Mouse (Mus musculus): ENCODE data around the gene Fut7.

Fut7 gene

DNA sequence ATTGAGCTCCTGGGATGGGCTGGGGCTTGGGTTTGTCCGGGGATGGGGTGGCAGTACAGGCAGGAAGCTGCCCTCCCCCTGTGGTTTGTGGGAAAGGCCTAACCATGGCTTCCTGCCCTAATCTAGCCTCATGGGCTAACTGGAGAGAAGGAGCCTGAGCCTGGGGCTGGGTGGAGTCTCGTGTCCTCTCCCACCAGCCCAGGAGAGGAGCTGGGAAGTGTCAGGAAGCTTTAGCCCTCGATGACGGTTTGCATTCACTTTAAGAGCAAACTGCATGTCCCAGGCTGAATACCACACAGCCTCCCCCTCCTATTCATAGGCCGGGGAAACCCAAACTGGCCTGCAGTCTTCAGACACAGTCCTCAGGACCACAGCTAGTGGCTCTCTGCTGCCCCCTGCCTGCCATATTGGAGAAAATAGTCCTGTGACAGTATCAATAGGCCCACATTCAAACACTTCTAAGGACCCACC is 3.7 kb downstream of the Fut7 start:
- peak; percentile 76 for DNase-seq

DNA sequence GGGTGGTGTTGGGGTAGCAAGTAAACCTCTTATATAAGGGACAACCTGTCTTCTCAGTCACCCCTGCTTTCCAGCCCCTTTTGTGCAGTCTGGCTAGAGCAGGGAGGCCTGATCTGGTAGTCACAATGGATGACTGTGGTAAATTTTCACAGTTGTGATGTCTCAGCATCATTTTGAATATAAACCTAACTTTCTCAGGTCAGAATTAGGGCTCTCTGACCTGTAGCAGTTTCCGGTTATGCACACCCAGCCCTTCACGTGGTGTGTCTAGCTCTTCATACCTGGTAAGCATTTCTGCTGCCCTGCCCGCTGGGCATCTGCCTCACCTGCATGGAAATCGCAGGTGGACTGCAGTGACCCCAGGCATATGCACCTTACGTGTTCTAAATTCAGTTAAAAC is 4.2 kb downstream of the Fut7 start:
- no peak for DNase-seq

DNA sequence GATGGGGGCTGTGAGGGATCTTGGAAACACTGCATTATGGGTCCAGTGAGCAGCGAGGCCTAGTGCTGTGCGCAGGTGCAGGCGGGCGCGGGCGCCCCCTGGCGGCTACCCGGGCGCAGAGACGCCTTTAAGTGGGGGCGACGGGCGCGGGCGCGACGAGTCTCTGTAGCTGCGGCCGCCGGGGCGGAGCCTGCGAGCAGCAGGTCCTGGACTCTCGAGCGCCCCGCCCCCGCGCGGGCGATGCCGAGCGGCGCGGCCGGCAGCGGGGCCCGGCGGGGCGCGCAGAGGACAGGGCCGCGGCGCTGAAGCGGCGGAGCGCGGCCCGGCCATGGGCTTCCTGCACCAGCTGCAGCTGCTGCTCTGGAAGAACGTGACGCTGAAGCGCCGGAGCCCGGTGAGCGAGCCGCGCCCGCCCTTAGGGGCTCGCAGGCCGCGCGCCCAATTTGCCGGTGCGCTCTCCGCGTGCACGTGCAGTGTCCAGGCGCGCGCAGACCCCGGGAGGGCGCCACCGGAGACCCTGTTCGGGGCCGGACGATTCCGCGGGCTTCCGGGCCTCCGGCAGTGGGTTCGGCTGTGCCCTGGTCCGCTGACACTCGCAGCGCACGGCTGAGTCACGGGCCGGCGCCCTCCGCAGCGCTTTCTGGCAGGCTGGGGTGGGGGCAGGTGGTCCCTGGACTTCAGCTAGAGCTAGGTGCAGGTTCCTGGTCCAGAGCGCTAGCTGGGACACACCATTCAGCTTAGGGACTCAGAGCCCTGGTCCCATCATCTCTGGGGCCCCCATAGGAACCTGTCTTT is 5.6 kb downstream of the Fut7 start, which contains the start of gene Abca2:
Abca2 (plus strand) TSS at position 262 of the 795 bp plus-strand sequence.
- peak; percentile 95 for DNase-seq

DNA sequence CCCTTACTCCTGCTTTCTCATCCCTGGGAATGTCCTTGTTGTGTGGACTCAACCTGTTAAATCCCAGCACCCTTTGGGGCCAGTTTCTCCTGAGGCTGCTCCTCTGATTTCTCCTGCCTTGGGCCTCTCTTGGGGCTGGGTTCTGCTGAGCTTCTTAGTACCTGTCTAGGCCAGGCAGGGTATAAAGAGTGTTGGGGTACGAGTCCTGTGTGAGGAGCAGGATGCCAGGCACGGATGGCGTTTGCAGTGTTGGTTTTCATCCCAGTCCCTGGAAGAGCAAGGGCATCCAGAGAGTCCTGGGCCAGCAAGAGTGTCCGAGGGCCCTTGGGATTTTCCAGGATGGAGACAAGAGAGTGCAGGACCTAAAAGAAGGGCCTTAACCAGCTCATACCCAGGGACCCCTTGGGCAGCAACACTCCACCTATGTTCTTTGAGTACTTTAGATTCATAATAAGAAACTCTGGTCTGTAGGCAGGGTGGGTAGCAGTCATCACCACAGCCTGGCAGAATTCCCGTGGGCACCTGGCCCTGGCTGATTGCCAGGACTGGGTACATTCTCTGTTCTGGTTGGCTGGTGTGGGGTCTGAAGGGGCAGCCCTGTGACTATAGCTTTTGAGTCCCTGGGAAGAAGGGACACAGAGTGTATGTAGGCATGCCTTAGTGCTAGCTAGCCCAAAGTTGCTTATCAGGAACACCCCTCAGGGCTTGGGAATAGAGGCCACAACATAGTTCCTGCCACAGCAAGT is 6.5 kb downstream of the Fut7 start:
- DNase-seq, result peak; percentile 24

DNA sequence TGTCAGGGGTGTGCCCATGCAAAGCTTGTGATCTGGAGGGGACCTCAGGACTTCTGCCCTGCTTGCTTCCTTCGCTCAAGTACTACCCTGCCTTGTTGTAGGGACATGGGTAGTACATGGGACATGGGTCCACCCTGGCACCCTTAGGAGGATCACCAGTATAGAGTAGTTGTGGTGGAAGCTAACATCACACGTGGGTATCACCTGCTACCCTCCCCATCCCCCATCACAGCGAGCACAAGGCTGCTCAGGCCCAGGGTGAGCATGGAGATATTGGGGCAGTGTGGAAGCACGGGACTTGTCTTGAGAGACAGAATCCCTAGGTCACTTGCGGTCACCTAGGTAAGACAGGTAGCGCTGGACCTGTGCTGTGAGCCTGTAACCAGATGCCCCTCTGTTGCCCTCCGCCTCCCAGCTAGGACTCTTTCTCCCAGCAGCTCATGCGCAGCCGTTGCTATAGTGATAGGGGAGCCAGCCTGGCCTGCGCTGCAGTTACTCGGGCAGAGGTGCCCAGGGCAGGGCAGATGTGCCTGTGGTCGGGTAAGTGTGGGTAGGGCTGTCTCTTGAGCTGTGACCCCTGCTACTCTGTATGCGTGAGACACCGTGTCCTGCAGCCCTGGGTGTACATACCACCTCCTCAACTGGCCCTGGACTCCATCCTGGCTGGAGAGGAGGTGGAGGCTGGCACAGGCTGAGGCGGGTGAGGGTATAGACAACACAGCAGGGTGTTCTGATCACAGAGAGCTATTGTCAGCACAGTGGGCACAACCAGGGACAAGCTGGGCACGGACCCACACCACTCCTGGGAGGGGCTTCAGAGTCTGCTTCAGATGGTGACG is 7.5 kb downstream of the Fut7 start:
- no peak for DNase-seq

DNA sequence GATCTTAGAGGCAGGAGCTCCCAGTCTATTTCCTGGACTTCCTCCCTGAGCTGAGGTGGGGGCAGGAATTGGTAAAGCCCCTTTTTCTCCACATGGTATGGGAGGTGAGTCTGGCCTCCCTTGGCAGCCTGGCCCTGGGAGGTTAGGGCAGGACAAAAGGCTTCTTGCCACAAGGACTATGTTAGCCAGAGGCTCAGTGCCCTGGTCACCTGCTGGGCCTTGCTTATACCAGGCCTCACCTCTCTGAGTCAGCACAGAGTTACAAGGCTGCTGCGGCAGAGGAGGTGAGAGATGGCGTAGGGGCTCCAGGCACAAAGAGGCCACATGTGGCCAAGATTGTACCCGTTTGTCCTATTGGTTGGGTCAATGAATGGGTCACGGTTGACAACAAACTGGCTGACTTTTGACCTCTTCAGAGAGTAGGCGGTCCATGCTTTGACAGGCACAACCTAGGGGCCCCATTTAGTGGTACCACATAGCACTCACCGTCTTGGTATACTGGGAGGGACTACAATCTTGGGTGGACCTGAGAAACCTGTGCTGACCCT is 8.3 kb downstream of the Fut7 start:
- DNase-seq, result no peak

DNA sequence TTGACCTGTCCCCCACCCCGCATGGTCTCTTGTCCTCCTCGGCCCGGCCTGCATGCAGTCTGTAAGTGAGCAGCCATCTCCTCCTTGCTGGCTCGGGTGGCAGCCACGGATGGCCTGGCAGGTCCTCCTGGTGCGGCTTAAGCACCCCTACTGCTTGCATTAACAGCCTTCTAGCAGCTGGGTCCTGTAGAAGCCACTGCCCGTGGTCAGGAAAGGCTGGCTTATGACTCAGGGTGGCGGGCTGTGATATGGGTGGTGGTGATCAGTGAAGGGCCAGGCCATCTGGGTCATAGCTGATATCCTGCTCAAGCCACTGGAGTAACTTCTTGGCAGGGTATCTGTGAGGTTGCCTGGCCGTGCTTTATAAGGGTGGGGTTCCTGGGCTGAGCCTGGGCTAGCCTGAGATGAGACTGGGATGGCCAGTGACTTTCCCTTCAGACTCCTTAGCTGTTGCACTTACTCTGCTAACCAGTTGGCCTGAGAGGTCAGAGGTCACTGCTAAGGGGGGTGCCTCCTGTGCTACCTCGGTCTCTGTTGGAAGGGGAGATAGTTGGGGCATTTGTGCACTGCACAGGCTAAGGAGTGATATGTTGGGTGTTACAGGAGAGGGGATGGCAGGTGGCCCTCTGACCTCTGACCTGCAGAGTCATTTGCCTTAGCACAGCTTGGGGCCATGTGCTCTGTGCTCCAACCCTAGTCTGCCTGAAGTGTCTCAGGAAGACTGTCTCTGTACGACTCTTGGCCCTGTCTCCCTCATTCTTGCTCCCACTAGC is 9.4 kb downstream of the Fut7 start:
- no peak for DNase-seq

DNA sequence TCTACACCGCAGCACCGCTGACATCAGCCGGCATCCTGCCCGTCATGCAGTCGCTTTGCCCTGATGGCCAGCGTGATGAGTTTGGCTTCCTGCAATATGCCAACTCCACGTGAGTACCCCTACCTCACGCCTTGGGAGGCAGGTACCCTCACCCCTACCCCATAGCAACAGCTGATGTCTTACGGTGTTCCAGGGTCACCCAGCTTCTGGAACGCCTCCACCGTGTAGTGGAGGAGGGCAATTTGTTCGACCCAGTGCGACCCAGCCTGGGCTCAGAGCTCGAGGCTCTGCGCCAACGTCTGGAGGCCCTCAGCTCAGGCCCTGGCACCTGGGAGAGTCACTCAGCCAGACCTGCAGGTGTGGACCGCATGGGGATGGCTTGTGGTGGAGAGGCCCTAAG is 10.0 kb downstream of the Fut7 start:
- no peak for DNase-seq

DNA sequence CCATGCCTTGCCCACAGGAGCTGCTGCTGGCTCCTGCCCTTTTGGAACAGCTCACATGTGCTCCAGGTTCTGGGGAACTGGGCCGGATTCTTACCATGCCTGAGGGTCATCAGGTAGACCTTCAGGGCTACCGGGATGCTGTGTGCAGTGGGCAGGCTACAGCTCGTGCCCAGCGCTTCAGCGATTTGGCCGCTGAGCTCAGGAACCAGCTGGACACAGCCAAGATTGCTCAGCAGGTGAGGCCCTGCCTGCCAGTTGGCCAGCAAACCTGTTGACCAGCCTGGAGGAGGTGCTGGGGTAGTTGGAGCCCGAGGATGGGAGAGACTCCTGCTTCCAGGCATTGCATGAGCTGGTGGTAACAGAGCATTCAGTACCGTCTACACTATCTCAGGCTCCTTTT is 11.2 kb downstream of the Fut7 start:
- no peak for DNase-seq

DNA sequence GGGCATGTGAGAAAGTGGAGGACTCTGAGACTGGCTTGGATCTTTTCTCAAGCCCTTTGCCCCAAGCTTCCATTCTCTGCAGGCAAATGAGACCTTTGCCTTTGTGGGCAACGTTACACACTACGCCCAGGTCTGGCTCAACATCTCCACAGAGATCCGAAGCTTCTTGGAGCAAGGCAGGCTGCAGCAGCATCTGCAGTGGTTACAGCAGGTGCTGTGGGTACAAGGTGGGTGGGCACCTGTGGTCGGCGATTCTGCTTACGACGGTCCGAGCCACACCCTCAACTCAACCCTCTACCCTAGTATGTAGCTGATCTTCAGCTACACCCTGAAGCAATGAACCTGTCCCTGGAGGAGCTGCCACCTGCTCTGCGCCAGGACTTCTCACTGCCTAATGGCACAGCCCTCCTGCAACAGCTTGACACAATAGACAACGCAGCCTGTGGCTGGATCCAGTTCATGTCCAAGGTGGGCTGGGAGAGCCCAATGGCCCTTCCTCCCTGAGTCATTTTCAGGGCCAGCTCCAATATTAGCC is 13.3 kb downstream of the Fut7 start:
- DNase-seq, result no peak

DNA sequence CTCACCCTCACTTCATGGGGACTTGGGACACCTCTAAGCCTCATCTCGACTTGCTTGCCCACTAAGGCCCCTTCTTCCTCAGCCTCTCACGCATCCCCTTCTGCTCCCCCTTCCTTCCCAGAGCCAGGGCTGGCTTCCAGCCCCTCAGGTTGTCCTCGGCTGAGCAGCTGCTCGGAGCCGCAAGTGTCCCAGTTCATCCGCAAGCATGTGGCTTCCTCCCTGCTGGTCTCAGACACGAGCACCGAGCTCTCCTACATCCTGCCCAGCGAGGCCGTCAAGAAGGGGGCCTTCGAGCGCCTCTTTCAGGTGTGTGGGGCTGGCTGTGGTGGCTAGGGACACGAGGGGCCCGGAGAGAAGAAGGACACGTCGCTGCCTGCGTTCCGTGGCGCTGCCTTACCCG is 18.0 kb downstream of the Fut7 start:
- DNase-seq, result no peak

DNA sequence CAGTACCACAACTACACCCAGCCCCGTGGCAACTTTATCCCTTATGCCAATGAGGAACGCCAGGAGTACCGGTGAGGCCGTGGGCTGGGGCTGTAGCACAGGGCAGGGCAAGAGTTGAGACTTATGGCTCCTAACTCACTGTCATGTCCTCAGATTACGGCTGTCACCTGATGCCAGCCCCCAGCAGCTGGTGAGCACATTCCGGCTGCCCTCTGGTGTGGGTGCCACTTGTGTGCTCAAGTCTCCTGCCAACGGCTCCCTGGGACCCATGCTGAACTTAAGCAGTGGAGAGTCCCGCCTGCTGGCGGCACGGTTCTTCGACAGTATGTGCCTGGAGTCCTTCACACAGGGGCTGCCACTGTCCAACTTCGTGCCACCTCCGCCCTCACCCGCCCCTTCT is 19.6 kb downstream of the Fut7 start:
- DNase-seq, result no peak

DNA sequence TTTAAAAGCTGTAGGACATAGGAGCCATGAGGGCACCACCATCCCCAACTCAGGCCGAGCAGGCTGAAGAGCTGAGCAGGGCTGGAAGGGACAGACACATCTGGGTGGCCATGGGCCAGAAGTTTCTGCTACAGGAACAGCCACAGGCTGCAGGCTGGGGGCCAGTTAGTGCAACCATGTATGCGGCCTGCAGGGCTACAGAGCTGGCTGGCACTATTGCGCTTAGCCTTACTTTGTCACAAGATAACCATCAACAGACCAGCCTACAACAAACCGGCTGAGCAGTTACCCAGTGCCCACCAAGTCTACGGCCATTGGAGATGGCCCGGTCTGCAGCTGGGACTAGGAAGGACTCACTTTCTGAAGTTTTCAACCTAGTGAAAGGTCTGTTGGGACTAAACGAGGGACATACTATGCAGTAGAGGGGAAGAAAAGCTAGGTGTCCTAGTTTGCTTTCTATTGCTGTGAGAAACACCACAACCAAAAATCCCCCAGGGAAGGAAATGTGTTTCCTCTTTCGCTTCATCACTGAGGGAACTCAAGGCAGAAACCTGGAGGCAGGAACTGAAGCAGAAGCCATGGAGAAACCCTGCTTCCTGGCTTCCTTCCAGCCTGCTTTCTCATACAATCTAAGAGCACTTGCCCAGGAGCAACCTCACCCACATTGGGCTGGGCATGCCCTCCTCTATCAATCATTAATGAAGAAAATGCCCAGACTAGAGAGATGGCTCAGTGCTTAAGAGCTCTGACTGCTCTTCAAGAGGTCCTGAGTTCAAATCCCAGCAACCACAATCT is 28.0 kb downstream of the Fut7 start:
- DNase-seq, result no peak

DNA sequence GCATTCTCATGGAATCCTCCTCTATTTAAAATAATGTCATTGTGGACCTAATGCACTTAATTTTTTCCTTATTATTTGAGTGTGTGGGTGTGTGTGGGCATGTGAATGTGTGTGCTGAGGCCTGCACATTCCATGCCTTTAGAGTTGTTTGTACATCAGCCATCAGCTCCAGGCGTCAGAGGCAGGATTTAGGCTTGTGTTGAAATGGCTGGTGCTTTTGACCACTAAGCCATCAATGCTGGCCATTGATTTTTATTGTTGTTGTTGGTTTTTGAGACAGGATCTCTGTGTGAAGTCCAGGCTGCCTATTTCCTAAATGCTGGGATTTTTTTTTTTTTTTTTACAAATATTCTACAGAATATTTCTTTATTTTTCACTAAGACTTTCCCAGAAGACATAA is 29.9 kb downstream of the Fut7 start:
- no peak for DNase-seq

DNA sequence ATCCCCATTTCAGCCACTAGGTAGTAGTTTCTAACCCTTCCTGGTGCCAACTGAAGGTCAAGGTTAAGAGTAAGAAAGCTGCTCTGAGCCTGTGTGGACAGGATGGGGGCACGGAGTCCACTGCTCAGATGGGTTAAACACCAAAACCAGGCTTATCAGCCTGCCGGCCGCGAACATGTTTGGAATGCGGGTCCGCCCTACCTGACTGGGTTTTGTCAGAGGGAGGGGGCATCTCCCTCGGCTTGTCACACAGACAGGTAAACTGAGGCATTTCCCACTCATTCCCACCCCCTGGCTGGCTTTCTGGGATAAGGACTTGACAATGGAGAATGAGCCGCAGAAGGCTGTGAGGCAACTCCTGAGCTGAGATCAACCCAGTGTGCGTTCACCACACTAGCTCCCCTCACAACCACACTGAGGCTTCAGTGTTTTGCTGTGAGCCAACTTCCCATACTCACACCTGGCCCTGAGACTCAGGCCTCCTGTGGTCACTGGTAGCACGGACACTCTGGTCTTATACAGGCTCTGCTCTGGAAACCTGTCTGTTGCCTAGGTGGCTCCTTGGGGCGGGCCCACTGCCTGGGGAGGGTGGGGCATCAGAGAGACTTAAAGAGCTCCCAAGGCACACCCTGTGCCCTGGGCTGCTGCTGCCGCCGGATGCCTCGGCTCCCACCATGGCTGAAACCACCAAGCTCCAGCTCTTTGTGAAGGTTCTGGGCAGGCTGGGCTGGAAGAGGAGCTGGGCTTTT is 33.3 kb downstream of the Fut7 start, which contains the start of gene Clic3:
Clic3 (plus strand) TSS at position 634 of the 749 bp plus-strand sequence.
- peak; percentile 80 for DNase-seq

DNA sequence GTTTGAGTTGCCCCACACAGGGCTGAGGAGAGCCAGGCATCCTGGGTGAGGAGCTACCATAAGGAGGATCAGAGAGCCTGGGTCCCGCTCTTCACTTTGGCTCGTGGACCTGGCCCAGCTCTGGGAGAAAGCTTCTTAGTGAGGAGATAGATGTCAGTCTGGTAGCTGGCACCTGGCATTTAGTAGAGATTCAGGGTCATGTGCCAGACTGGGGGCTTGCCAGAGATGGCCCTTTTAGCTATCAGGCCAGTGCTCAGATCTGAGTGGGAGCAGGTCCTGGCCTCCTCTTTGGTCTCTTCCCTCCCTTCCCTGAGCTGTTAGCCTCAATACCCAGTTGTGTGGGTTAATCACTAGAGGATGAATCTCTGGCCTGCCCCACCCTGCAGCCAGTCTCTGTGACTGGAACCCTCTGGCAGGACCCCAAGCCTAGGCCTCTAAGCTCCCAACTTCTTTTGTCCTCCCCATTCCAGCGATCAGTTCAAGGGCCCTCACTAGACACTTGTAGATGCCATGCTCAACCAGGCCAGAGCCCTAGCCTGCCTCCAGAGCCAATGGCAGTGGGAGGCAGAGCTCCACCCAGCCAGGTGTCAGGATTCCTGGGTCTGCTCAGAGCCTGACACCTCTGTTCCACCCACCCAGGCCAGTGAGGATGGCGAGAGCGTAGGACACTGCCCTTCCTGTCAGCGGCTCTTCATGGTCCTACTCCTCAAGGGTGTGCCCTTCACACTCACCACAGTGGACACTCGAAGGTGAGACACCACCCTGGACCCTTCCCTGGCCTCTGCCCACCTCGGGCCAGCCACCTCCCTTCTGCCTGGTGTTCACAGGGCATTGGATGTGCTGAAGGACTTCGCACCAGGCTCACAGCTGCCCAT is 34.2 kb downstream of the Fut7 start:
- peak; percentile 78 for DNase-seq

DNA sequence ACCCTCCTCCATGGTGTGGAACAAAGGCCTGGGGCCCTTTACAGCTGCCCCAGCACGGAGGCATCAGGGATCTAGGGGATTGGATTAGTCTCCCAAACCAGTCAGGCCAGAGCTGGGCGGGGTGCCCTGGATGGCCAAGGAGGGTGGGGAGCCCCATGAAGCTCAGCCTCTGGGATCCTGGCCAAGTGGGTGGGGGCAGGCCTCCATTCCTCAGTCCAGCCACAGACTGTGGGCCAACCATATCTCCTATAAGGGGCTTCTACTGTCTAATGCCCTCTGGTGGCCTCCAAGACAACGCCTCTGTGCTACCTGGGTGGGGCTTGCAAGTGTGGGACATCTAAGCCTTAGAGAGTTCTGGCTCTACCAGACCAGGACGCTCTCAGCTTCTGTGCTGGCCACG is 35.8 kb downstream of the Fut7 start:
- peak; percentile 79 for DNase-seq

DNA sequence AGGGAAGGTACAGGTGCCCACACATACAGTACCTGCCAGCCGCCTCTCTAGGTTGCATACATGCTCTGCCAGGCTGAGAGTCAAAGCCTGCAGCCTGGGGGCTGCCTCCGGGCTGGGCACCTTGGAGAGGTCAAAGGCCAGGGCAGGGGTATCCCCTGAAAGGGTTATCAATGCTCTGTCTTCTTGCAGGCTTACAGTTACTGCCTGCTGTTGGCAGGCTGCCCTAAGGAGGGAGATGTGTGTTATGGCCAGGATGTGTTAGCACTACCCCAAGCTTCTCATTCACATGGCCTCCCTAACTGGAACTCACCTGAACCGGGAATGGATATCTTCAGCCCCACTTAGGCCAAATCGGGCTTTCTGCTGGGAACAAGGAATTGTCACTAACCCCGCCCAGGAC is 37.1 kb downstream of the Fut7 start:
- DNase-seq, result no peak
